Mouse (Mus musculus) testis, adult 10 weeks (tissue): ENCODE measurements around the gene Alkbh4. TPM values are rescaled to one million over a fixed set of nuclear protein-coding genes. Genes with fewer than 3 reads are reported as not detected.

Experiments used
- polyA plus RNA-seq: library from polyadenylated mRNA; stranded (reverse); fragments of 350-450 nt; fragmentation: Illumina TruSeq; extraction: RNeasy Lipid Tissue Mini Kit (QIAGEN cat#74804); gene quantifications from one replicate; pipeline ENCODE4 v1.2.3, GENCODE M21; 2014; ENCODE audit warnings: low read depth, low replicate concordance

The Alkbh4 gene
- 2.9 TPM for polyA plus RNA-seq

DNA sequence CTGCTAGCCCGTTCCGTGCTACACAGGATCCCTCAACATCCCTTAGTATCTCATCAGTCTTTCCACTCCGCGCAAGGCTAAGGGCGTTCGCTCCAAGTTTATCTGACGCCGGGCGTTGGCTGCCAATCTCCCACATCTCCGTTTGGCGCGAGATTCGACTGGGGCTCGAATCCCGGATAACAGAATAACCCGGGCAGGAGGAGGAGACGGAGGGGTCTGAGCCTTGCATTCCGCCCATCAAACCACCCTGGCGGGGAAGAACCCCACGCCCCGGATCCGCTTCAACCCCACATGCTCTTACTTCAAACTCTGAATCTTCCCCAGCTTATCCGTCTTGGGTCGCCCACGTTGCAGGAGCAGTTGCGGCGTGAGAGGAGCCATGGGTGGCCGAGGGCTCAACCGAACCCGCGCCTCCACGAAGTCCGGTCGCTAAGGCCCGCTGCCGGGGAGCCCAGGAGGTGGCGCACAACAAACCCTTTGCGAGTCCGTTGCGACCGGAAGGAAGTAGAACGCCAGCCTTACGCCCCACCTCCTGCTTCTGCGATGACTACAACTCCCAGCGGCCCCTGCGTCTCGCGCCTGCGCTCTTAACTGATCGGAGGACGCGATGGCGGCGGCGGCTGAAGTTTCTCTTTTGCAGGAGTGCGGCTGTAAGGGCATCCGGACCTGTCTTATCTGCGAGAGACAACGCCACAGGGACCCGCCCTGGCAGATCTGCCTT lies at the start of gene Alkbh4, which contains the start of gene Lrwd1:
Gene Alkbh4, plus strand, starts transcription at position 576 of the 721 bp plus-strand sequence.
Gene Lrwd1, minus strand, starts transcription at position 504 of the 721 bp plus-strand sequence.

DNA sequence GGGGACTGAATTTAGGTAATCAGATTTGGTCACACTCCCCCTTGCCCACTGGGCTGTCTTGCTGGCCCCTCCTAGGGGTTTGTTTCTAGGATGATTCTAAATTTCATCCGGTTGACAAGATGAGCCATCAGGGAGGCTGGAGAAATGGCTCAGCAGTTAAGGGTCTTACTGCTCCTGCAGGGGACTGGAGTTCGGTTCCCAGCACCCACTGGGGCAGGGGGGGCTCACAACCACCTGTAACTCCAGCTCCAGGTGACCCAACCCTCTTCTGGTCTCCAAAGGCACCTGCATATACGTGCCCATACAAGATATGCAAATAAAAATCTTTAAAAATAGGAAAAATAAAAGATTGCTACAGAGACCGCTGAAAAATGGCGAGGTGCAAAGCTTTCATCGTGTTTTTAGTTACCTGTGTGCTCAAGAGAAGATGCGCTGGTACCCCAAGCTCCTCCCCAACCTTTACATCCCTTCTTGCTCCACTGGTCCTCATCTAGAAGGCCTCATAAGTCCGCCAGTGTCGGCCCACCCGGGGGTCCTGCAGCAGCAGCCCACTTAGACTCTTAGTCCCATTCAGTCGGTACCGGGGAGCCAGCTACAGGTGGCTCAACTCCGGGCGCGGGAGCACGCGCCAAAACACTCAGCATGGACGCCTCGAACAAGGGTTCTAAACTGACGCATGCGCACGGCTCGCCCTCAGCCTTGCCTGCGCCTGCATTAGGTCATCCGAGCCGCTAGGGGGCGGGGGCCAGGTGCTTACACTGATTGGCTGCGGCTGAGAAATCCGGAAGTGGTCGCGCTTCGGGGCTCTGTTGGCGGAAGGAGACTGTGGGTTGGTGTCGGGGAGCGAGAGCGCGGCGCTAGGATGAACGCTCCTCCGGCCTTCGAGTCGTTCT lies 19.8 kb upstream of the Alkbh4 start, which contains the start of gene Polr2j:
Gene Polr2j, plus strand, starts transcription at position 741 of the 893 bp plus-strand sequence.

DNA sequence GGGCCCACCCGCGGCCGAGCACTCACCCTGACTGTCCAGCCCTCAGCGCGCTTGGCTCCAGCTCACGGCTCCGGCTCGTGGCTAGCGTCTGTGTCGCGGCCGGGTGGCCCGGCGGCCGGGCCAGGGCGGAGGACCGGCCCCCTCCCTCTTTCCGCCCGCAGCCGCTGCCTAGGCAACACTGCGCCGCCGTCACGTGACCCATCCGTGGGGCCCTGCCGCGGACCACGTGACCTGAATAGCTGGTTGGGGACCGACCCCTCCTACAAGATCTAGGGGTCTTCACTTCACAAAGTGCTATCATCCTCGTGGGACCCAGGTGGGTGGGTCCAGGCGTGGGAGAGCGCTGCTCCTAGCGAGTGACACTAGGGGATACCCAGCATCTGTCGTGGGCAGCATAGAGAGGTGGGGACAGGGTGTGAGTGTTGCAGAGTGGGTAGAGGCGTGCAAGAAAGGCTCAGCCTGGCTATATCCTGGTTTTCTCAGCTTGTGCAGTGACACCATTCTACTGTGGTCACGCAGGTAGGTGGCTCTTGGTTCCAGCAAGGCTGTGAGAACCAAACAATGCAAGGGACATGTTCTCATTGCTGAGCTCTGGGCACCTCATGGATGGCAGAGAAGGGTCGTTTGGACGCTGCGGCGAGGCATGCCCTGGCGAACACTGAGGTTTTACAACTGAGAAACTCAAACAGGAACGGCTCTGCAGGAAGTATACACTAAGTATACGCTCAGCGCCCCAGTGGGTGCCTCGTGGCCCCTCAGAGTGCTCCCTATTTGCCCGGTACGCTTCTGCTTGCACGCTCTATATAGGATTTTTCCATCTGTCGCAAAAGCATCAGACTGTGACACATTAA lies 34.8 kb downstream of the Alkbh4 start, which contains the start of gene Orai2:
Gene Orai2, minus strand, starts transcription at position 202 of the 851 bp plus-strand sequence.

Other genes starting within 250 kb of the Alkbh4 start
- 0.99 TPM for gene Hspb1, start 248.2 kb upstream of the Alkbh4 start, polyA plus RNA-seq
- 16.5 TPM for gene Ywhag, start 201.5 kb upstream of the Alkbh4 start, polyA plus RNA-seq
- gene Ssc4d, start 161.6 kb upstream of the Alkbh4 start, polyA plus RNA-seq = 0.18 TPM
- gene Zp3, start 156.0 kb upstream of the Alkbh4 start, polyA plus RNA-seq = not detected
- 1.4 TPM for gene Dtx2, start 141.3 kb upstream of the Alkbh4 start, polyA plus RNA-seq
- gene Upk3b, start 97.7 kb upstream of the Alkbh4 start, polyA plus RNA-seq = 0.28 TPM
- gene Upk3bl, start 81.7 kb upstream of the Alkbh4 start, polyA plus RNA-seq = 1.8 TPM
- not detected for gene Rasa4, start 52.2 kb upstream of the Alkbh4 start, polyA plus RNA-seq
- 4.8 TPM for gene Polr2j, start 19.5 kb upstream of the Alkbh4 start, polyA plus RNA-seq
- 5.0 TPM for gene Lrwd1, start 72 bp upstream of the Alkbh4 start, polyA plus RNA-seq
- 1.3 TPM for gene Orai2, start 34.6 kb downstream of the Alkbh4 start, polyA plus RNA-seq
- gene Prkrip1, start 62.8 kb downstream of the Alkbh4 start, polyA plus RNA-seq = 73.8 TPM
- 0.15 TPM for gene Sh2b2, start 110.4 kb downstream of the Alkbh4 start, polyA plus RNA-seq